In genomic region chr7:73646711-73647110, GRCm38 (mm10) we compare ENCODE assay signal across 15 mouse cellular contexts.
A peak's percentile ranks its signal among the peaks of the same experiment; 100 is the strongest.
DNase-seq lines count a peak whose midpoint lies in the region; ATAC-seq and TF ChIP-seq lines count a peak whose summit lies in the region.
"Had no signal": no experiment of that assay in that cellular context is flagged by ENCODE, and none has a peak within 500 bp of the region (broad histone marks: within the 10 kb centered on the region; RNA-seq: fewer than 3 reads in every experiment).

No protein-coding gene starts in this region.

- no peak overlapping the region for H3K9ac ChIP-seq in lung, embryonic 16.5 days (ENCODE audit: low read length)
- H3K9ac ChIP-seq in forebrain, postnatal 0 days = no peak overlapping the region
- H3K9ac ChIP-seq in midbrain, embryonic 16.5 days (ENCODE audit: low read depth, low read length) = no peak overlapping the region
- H3K9ac ChIP-seq: limb, embryonic 13.5 days had no signal

- no peaks in the 10 kb centered on the region for H3K27me3 ChIP-seq in cerebellum, adult 2 months (ENCODE audit: control insufficient read depth, insufficient read depth, low read length)
- H3K27me3 ChIP-seq in lung, embryonic 16.5 days (ENCODE audit: control insufficient read depth, insufficient read depth, low read depth, low read length) = no peaks in the 10 kb centered on the region
- no peaks in the 10 kb centered on the region for H3K27me3 ChIP-seq in forebrain, postnatal 0 days (ENCODE audit: insufficient read depth, low read length)
- no peaks in the 10 kb centered on the region for H3K27me3 ChIP-seq in midbrain, embryonic 16.5 days (ENCODE audit: control insufficient read depth, insufficient read depth, low read depth, low read length)
- H3K27me3 ChIP-seq: limb, embryonic 13.5 days had no signal

- no peaks in the 10 kb centered on the region for H3K9me3 ChIP-seq in lung, embryonic 16.5 days (ENCODE audit: control insufficient read depth, low read length)
- H3K9me3 ChIP-seq in forebrain, postnatal 0 days (ENCODE audit: low read length) = no peaks in the 10 kb centered on the region
- no peaks in the 10 kb centered on the region for H3K9me3 ChIP-seq in midbrain, embryonic 16.5 days (replicated peaks; ENCODE audit: control insufficient read depth, low read length, poor library complexity, severe bottlenecking)

- H3K4me3 ChIP-seq in cerebellum, adult 2 months (replicated peaks; ENCODE audit: insufficient read depth, low read depth, low read length) = no peak overlapping the region
- no peak overlapping the region for H3K4me3 ChIP-seq in lung, embryonic 16.5 days (ENCODE audit: low read length)
- no peak overlapping the region for H3K4me3 ChIP-seq in forebrain, postnatal 0 days (ENCODE audit: low read depth, low read length)
- H3K4me3 ChIP-seq in midbrain, embryonic 16.5 days (ENCODE audit: low read depth, low read length) = no peak overlapping the region
- H3K4me3 ChIP-seq: heart, adult 2 months; limb, embryonic 13.5 days had no signal

- intact Hi-C loops in heart, postnatal 10 days (cut with DNase I) = loop anchor here (5.0 kb wide), 1 partner anchor 1244 kb away; no protein-coding TSS in a partner anchor

- TF ChIP-seq POLR2A in cerebellum, adult 2 months (IDR thresholded peaks at IDR 0.05; ENCODE audit: borderline replicate concordance, insufficient read depth, low read length) = no peak

- DNase-seq in cerebellum, adult 2 months = no peak
- DNase-seq in cerebellum, postnatal 14 days = no peak
- DNase-seq in lung, postnatal 4 days = no peak
- DNase-seq in forebrain, postnatal 0 days = peak; percentile 63
- DNase-seq in yolk sac, embryonic 10.5 days (ENCODE audit: low spot score) = no peak
- DNase-seq in heart, postnatal 10 days = no peak
- DNase-seq: embryo, embryonic 11 days; heart, adult 2 months; heart, postnatal 4 days; kidney, adult 8-10 months; lung, postnatal 36 days; thymus, postnatal 14 days had no signal

- H3K27ac ChIP-seq in cerebellum, adult 2 months (ENCODE audit: insufficient read depth, low read length) = peak overlapping the region; percentile 13; the same call in 1 of the 2 replicates
- H3K27ac ChIP-seq in lung, embryonic 16.5 days (ENCODE audit: low read length) = no peak overlapping the region
- H3K27ac ChIP-seq in forebrain, postnatal 0 days (ENCODE audit: low read depth, low read length) = peak overlapping the region; percentile 76
- H3K27ac ChIP-seq in midbrain, embryonic 16.5 days (ENCODE audit: low read length) = peak overlapping the region; percentile 40; the same call in 1 of the 2 replicates
- H3K27ac ChIP-seq: heart, adult 2 months; limb, embryonic 13.5 days had no signal

- peak; percentile 50; the same call in 1 of the 2 replicates for ATAC-seq in lung, embryonic 16.5 days (ENCODE audit: low read depth)
- peak; percentile 66 for ATAC-seq in forebrain, postnatal 0 days
- peak; percentile 61 for ATAC-seq in midbrain, embryonic 16.5 days

- WGBS in cerebellum, adult 2 months = 53% methylated on average over 5 of the region's 5 CpGs
- 51% methylated on average over 5 of the region's 5 CpGs for WGBS in lung, embryonic 16.5 days
- WGBS in forebrain, postnatal 0 days = 28% methylated on average over 5 of the region's 5 CpGs
- 45% methylated on average over 5 of the region's 5 CpGs for WGBS in midbrain, embryonic 16.5 days

- TF ChIP-seq CTCF in cerebellum, adult 2 months (IDR thresholded peaks at IDR 0.05; ENCODE audit: borderline replicate concordance, insufficient read depth, low read depth, low read length) = no peak
- no peak for TF ChIP-seq CTCF in forebrain, postnatal 0 days (IDR thresholded peaks at IDR 0.05; ENCODE audit: low read depth)

- H3K4me2 ChIP-seq in lung, embryonic 16.5 days (ENCODE audit: low read depth, low read length) = no peak overlapping the region
- H3K4me2 ChIP-seq in forebrain, postnatal 0 days (ENCODE audit: low read depth) = no peak overlapping the region
- no peak overlapping the region for H3K4me2 ChIP-seq in midbrain, embryonic 16.5 days (ENCODE audit: low read length)
- H3K4me2 ChIP-seq: limb, embryonic 13.5 days had no signal

- no peaks in the 10 kb centered on the region for H3K4me1 ChIP-seq in cerebellum, adult 2 months (ENCODE audit: control insufficient read depth, insufficient read depth, low read length)
- no peaks in the 10 kb centered on the region for H3K4me1 ChIP-seq in lung, embryonic 16.5 days (replicated peaks; ENCODE audit: control insufficient read depth, insufficient read depth, low read length)
- peaks cover 19% of the 10 kb centered on the region for H3K4me1 ChIP-seq in forebrain, postnatal 0 days (ENCODE audit: insufficient read depth)
- H3K4me1 ChIP-seq in midbrain, embryonic 16.5 days (ENCODE audit: control insufficient read depth, insufficient read depth, low read length) = peaks cover 8% of the 10 kb centered on the region
- H3K4me1 ChIP-seq: limb, embryonic 13.5 days had no signal

- no peaks in the 10 kb centered on the region for H3K36me3 ChIP-seq in lung, embryonic 16.5 days (ENCODE audit: control insufficient read depth, insufficient read depth, low read length)
- H3K36me3 ChIP-seq in forebrain, postnatal 0 days (ENCODE audit: insufficient read depth) = no peaks in the 10 kb centered on the region
- H3K36me3 ChIP-seq in midbrain, embryonic 16.5 days (ENCODE audit: control insufficient read depth, insufficient read depth, low read length) = no peaks in the 10 kb centered on the region
- H3K36me3 ChIP-seq: limb, embryonic 13.5 days had no signal
